Mouse (Mus musculus) cerebellum, adult 11 months (tissue): ENCODE results near the gene Nlgn2.

Source experiments
- DNase-seq: peaks from one replicate; pipeline ENCODE4 v3.0.0; 2022

Nlgn2 gene

DNA sequence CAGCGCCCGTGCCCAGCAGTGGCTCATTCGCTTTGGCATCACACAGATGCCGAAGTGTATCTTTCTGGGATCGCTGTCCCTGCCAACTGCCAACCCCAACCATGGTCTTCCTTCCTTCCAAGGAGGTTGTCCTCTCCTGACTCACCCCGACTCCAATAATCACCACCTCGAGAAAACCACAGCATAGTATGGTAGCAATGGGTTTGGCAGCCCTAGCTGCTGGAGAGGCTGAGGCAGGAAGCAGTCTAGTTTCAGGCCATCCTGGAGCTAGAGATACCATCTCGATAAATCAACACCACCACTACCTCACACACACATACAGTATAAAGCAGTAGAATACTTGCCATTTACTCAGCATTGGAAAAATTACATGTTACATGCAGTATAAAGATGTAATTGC is 18.7 kb downstream of the Nlgn2 start:
- no peak for DNase-seq

DNA sequence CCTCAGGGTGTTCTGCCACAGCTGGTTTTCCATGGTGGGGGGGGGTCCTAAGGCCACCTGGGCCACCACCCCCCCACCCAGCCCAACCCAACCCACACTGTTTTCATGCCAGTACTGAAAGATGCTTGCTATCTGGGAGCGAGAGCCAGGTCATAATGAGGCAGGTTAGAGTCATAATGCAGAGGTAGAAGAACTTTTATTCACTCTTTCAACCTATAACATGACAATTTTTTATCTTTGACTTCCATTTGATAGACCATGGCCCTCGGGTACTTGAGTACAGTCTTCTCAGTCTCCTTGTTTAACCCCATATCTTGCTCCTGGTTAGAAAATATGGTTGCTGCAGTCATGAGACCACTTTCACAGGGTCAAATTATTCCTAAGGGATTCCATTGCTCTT is 19.2 kb downstream of the Nlgn2 start, which contains the start of gene Spem2:
Gene Spem2 (minus strand): TSS at position 101 of the 400 bp plus-strand sequence.
- no peak for DNase-seq

DNA sequence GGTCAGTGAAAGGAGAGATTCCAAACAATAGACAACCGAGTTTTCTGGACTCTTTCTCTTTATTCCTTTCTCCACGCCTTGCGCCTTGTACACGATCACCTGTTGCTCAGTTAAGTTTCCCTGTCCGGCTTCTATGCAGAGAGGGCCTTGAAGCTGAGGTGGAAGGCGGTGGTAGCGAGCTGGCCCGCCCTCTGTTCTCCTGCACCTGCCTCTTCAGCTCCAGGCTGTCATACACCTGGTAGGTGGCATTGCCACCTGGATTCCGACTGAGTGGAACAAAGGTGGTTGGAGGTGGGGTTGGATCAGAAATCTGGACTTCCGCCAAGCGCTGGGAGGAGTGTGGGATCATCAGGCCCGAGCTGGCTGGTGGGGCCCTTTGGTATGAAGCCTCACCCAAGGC is 21.1 kb downstream of the Nlgn2 start:
- no peak for DNase-seq

DNA sequence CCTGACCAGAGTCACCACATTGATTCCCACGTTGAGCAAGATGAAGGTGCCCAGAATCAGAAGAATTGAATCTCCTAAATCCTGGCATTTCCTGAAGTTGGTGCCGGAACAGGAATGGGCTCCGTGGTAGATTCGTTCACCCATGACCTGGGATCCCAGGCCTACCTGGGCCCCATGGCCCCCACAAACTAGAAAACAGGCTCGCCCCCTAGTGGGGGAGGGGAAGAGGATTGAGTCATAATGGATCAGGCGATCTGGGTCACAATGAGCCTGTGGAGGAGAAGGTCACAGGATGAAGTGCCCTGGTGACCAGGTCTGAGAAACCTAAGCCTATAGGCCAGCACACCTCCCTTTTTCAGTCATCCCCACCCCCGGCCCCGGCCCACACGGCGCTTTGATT is 22.4 kb downstream of the Nlgn2 start, which contains the start of gene Gm39566:
Gene Gm39566 (minus strand): TSS at position 144 of the 400 bp plus-strand sequence.
- DNase-seq = no peak

- no peak for DNase-seq
Observed at GRCm38 (mm10) chr11:69810280-69810679, 27.3 kb downstream of the Nlgn2 start.

GRCm38 (mm10) chr11:69807641-69808040 is 29.9 kb downstream of the Nlgn2 start:
- DNase-seq = no peak

DNA sequence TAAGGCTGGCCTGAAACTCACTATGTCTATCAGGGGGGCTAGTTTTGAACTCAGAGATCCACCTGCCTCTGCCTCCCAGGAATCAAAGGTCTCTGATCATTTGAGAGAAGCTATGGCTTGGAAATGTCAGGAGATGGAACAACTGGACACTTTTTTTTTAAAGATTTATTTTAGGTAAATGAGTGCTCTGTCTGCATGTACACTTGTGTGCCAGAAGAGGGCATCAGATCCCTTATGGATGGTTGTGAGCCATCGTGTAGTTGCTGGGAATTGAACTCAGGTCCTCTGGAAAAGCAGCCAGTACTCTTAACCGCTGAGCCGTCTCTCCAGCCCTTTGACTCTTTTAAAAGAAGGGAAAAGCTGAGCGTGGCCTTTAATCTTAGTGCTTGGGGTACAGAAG is 31.2 kb downstream of the Nlgn2 start:
- DNase-seq = no peak

- DNase-seq = no peak
Observed at GRCm38 (mm10) chr11:69804972-69805909, 32.3 kb downstream of the Nlgn2 start, which contains the start of gene Tmem102. Gene Tmem102, minus strand, starts transcription at chr11:69805624.

DNA sequence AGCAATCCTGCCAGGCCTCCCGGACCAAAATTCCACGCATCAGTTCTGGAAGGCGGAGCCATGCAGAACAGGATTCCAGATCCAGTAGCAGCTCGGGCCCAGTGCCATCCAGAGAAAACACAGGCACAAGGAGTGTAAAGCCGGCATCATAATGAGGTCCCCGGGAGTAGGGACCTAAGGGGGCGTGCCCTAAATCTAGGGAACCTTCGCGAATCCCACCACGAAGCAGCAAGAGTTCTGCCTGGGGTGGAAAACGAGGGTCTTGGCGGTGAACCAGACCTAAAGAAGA is 33.0 kb downstream of the Nlgn2 start:
- no peak for DNase-seq

DNA sequence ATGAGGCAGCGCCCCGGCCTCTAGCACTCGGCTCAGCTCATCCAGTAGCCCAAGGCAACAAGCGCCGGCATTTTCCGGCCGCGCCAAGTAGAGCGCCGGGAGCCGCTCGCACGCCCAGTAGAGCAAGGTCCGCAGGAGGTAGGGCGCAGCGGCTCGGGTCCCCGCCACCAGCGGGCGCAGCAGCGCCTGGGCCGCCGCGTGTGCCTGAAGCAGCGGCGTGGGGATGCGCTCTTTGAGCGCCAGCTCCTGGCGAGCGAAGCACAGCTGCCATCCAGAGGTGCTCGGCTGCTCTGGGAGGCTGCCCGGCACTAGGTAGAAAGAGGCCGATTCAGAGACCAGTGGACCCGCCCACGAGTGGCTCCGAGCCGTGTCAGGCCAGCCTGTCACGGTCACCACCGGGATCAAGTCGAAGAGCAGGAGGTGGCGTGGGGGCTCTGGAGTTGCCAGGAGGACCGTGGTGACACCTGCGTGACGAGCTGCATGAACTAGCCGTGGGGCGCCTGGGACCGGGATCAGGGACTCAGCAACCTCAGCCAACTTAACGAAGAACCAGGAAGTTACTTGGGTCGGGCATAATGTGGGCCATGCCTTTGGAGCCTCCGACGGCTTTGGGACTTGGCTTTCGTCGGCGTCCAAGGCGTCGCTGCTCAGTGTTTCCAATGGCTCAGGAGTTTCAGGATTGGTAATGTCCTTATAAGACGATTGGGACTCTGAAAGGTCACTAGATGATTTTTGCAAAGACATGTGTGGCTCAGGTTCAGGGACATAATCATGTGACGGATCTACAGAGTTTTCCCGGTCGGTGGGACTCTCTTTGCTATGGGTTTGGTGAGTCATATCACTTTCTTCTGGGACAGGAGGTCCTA is 33.6 kb downstream of the Nlgn2 start:
- DNase-seq = no peak

DNA sequence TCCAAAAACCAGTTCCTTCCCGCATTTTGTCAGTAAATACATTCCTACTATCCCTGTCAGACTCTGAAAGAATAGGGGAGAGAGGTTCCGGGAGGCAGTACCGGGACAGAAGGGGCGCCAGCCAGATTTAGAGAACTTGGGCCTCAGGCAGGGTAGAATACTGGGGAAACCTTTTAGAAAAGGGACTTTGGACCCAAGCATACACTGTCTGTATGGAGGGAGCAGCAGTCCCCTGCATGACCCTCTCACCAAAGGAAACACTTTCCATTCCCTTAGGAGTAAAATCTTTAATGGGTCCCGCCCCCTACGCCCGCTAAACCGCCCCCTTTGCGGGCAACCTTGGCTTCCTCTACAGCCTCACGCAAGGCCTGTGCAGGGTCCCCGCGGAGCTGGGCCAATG is 34.3 kb downstream of the Nlgn2 start:
- DNase-seq = no peak

- DNase-seq = no peak
Observed at GRCm38 (mm10) chr11:69802648-69803105, 34.9 kb downstream of the Nlgn2 start.

DNA sequence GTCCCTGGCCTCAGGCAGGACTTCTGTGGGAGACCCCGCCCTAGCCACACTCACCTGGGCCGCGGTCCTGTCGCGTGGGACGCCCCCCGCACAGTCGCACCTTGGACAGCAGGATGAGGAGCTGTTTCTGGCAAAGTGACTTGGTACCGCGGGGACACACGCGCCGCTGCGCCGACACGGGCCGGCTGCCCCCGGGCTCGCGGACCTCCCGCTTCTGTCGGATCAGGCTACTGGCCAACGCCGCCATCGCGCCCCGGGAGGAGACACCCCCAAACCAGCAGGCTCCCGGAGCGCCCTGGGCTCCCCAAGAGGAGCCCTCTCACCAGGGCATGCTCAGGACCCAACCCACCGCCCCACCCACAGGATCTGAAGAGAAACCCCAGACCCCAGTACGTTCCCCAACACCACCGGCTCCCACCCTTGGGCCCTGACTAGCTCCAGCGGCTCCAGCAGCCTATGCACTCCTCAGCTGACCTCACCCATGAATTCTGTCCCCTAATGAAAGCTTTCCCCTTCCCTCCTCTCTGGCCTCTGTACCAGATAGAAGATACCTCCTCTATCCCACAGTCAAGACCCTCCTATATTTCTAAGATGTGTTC is 36.1 kb downstream of the Nlgn2 start, which contains the start of gene Fgf11:
Gene Fgf11 (minus strand): TSS at position 479 of the 599 bp plus-strand sequence.
- no peak for DNase-seq

- DNase-seq = no peak
Observed at GRCm38 (mm10) chr11:69800392-69801197, 37.0 kb downstream of the Nlgn2 start.

DNA sequence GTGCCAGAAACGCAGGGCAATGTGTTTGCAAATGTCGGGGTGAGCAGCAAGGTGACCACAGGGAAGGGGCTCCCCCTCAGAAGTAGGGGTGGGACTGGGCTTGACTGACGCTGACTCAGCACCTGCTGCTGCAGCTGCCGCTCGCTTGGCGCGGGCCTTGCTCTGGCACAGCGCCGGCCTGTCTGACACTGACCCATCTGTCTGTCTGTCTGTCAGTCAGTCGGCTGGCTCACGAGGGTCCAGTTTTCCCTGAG is 37.5 kb downstream of the Nlgn2 start:
- no peak for DNase-seq

GRCm38 (mm10) chr11:69799394-69800137 is 38.0 kb downstream of the Nlgn2 start:
- DNase-seq = no peak

DNA sequence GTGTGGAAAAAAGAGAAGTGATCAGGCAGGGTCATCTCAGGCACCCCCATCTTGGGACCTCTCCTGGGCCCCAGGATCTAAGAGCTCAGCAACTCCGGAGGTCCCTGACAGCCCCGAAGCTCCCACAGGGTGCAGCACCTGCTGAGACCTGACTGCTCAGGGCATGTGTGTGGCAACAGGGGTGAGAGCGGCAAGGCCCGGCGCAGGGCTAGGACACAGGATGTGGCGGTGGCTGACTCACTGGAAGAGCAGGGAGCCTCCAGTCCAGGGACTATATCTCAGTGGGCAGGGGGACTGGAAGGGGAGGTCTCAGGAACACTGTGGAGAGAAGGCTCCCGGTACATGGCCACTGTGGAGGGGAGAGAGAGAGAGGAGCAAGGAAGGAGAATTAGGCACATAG is 39.7 kb downstream of the Nlgn2 start:
- no peak for DNase-seq

DNA sequence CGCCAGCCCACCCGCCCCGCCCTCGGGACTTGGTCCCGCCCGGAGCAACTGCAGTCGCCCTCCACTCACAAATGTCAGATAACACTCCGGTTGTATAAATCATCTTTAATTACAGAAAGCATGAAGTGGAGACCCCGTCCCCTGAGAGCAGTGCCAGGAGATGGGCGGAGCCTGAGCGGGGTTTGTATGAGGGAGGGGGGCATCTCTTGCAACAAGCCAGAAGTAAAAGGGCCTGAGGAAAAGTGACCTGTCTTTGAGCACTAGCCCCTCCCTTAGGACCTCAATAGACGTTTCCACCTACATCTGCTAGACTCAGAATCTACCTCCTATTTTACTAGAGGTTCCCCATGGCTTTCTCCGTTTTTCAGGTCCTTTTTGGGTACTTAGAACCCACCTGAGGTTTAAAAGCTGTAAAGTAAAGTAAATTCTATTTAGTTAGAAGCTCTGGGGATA is 41.6 kb downstream of the Nlgn2 start:
- no peak for DNase-seq

GRCm38 (mm10) chr11:69795168-69795982 is 42.2 kb downstream of the Nlgn2 start, which contains the start of gene Chrnb1:
Gene Chrnb1, minus strand, starts transcription at chr11:69795943.
- DNase-seq = peak; percentile 80

GRCm38 (mm10) chr11:69793429-69793828 is 44.2 kb downstream of the Nlgn2 start:
- no peak for DNase-seq

GRCm38 (mm10) chr11:69791420-69791819 is 46.2 kb downstream of the Nlgn2 start:
- DNase-seq = no peak
